Mouse (Mus musculus): ENCODE data around the gene Sept7.
"Not testable (repeated sequence)": the region's sequence is repeated elsewhere in the genome, so short reads cannot be mapped to it uniquely, and the experiment has no call there.

Gene Sept7

DNA sequence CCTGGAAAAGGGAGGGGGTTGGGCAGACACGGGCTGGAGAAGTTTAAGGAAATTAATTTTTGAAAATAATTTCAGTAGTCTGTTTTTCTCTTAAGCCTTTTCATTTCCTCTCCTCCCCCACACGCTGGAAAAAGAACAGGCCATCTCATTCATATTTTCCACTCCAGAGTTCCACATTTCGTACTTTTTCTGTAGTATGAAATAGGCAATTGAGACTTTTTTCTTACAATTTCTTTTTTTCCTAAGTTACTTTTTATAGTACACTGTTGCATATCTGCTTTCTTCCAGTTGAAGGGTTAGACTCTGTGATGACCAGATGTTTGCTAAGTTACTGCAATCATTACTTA lies 1.2 kb downstream of the Sept7 start:
- DNase-seq (ENCODE audit: low read depth) = peak; percentile 73

DNA sequence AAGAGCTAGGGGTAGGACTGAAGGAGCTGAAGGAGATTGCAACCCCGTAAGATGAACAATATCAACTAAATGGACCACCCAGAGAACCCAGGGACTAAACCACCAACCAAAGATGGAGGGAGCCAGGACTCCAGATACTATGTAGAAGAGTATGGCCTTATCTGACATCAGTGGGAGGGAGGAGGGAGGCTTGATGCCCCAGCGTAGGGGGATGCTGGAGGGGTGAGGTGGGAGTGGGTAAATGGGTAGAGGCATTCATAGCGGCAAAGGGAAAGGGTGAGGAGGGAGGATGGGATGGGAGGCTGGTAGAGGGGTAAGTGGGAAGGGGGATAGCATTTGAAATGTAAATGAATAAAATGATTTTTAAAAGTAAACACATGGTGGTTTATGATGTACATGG lies 8.2 kb downstream of the Sept7 start:
- no peak for DNase-seq (ENCODE audit: low read depth)

DNA sequence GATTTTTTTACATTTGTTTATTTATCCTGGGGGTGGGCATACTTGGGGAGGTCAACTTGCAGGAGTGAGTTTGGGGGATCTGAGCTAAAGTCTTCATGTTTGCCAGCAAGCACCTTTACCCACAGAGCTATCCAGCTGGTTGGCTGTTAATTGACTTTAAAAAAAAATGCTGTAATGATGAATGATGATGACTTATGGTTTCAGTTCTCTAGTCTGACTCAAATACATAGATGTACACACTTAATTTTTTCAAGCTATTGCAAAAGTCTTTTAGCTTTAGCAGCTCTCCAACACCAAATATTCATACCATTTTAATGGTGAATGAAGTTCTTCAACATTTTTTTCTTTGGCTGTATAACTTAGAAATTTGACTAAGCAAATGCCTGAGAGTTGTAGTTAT lies 8.7 kb downstream of the Sept7 start:
- peak; percentile 34 for DNase-seq (ENCODE audit: low read depth)

DNA sequence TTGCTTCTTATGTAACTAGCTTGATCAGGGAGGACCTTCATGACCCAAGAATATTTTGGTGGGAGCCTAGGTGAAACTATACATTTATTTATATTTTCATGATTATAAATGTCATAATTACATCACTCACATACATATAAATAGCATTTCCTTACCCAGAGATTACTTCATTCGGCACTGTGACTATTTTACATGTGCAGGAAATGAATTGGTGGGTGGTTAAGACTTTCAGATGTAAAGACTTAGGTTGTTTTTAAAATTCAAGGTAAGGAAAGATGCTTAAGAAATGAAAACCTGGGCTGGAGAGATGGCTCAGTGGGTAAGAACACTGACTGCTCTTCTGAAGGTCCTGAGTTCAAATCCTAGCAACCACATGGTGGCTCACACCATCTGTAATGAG lies 9.8 kb downstream of the Sept7 start:
- DNase-seq (ENCODE audit: low read depth) = peak; percentile 51

DNA sequence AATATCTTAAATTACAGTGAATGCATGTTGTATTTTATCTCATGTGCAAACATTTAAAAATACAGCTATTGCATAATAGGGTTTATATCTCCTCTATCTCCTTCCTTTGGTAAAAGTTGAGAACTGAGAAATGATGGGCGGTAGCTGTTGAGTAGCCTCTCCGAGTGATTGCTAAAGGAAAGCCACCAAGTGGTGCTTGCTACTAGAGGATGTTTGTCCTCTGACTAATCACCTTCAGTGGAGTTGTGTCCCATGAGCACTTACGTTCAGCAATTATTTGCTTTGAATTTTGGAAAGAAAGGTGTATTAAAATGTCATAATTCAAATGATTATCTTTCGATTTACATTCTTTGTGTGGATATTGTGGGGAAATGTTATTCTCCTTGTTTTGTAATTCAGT lies 13.6 kb downstream of the Sept7 start:
- no peak for DNase-seq (ENCODE audit: low read depth)

DNA sequence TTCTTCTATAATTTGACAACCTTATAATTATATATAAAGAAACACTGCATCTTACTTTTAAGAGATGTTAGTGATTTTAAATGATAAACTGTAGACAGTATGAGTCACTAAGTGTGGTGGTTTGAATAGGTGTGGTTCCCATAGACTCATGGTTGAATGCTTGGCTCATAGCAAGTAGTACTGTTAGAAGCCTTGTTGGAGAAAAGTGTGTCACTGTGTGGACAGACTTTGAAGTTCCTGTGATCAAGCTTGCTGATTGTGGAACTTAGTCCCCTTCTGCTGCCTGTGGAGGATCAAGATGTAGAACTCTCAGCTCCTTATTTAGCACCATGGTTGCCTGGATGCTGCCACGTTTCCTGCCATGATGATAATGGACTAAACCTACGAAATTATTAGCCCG lies 14.9 kb downstream of the Sept7 start:
- DNase-seq (ENCODE audit: low read depth) = no peak

DNA sequence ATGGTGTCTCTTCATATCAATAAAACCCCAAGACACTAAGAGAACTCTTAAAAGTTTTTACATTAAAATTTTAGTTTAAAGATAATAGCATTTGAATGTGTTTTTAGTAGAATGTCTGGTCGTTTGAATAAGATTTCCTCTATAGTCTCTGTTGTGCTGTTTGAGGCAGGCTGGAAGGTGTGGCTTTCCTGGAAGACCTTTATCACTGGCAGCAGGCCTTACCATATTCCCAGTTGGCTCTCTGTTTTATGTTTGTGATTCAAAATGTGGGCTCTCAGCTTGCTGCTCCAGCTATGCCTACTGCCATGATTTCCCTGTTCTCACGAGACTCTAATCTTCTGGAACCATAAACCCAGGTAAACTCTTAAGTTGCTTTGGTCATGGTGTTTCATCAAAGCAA lies 15.3 kb downstream of the Sept7 start:
- no peak for DNase-seq (ENCODE audit: low read depth)

DNA sequence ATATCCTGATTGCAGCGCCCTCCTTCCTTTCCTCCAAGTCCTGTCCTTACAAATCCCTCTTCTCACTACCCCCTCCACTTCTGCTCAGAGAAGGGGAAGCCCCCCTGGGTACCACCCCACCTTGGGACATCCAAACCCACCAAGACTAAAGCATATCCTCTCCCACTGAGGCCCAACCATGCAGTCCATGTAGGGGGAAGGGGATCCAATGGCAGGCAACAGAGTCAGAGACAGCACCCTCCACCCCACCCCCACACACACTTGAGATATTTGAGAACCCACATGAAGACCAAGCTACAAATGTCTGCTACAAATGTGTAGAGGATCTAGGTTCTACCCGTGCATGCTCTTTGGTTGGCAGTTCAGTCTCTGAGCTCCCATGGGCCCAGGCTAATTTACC lies 19.7 kb downstream of the Sept7 start:
- no peak for DNase-seq (ENCODE audit: low read depth)

DNA sequence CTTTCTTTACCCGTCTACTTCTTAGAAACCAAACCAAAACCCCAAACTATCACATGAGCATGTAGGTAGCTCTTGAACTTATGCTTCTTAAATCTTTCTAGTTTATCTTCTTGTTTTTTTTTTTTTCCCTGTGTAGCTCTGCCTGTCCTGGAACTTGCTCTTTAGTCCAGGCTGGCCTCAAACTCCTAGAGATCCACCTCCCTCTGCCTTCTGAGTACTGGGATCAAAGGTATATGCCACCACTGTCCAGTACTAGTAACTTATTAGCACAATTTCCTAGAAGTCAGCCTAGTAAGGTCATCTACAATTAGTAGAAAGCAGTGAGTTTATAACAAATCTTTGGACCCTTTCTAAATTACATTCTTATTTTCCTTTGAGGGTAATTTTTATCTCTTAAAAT lies 37.6 kb downstream of the Sept7 start:
- no peak for DNase-seq (ENCODE audit: low read depth)

DNA sequence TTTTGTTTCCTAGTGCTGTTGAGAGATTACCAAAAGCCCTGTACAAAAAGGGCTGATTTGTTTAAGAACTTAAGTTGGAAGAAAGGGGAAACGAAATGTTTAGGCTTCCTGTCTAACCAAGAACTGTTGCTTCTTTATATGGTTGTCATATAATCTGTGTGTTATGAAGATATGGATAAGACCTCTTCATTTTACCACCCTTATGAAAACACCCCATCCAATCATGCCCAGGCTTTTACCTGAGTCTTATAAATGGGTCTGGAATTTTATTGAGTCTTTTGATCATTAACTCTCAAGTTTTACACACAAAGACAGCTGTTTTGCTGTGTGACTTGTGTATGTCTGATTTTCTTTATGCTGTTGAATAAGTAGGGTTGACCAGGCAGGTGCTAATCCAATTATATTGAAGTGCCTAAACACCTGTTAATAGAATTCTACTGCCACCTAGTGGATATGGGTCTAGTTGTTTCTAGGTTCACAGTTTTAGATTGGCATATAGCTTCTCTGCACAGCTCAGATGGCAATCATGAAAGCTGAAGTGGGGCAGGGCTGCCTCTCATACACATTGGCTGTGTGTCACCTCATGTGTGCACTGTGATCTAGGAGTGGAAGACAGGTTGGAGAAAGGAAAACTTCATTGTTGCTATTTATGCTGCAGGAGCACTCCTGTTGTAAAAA lies 57.4 kb downstream of the Sept7 start:
- peak; percentile 88 for DNase-seq (ENCODE audit: low read depth)

DNA sequence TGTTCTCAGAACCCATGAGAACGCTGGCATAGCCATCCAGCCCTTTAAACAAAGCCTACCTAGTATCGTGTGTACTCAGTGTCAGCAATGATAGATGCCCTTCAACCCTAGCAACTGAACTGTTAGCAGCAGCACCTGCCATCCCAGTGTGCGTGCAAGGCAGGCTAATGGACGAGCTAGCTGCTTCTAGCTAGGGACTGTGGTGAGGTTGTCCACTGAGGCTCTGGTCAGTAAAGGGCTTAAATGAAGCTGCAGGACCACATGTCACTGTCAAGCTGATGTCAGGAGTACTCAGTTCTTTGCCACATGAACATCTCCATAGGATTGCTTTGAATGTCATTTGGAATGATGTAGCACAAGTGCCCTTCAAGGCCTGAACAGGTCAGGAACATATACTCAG lies 62.1 kb downstream of the Sept7 start:
- no peak for DNase-seq (ENCODE audit: low read depth)

DNA sequence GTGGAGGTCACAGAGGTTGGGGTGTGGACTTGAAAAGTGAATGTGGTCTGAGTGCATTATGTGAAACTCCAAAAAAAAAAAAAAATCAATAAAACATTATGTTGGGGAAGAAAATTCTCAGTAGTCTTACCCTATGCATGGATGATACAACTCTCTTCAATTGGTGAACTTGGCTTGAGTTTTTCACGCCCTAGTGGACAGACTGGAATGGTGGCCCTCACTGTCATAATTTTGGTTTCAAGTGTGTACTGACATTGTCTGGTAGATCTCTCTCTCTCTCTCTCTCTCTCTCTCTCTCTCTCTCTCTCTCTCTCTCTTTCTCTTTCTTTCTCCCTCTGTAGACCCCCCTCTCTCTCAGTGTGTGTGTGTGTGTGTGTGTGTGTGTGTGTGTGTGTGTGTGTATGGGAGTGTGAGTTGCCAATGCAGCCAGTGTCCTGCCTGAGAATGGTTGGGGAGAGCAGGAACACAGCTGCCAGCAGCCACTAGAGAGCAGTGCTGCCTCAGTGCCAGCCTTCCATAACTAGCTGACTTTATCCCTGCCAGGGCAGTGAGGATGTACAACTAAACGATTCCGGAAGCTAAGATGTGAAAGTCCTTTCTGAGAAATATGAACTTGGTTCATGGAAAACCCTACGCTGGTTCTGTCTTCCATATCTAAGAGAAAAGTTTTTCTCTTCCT lies 65.7 kb downstream of the Sept7 start:
- peak; percentile 31 for DNase-seq (ENCODE audit: low read depth)

DNA sequence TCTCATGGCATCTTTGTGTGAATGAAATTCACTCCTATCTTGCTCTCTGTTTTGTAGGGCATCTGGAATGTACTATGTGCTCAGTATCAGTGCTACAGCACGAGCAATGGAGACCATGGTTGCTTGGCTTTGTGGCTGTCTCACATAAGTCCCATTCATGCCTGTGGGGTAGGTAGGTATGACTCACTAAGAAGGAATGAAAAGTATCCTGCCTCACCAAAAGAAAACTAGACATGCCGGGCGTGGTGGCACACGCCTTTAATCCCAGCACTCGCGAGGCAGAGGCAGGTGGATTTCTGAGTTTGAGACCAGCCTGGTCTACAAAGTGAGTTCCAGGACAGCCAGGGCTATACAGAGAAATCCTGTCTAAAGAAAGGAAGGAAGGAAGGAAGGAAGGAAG lies 67.4 kb downstream of the Sept7 start:
- DNase-seq (ENCODE audit: low read depth) = not testable (repeated sequence)

DNA sequence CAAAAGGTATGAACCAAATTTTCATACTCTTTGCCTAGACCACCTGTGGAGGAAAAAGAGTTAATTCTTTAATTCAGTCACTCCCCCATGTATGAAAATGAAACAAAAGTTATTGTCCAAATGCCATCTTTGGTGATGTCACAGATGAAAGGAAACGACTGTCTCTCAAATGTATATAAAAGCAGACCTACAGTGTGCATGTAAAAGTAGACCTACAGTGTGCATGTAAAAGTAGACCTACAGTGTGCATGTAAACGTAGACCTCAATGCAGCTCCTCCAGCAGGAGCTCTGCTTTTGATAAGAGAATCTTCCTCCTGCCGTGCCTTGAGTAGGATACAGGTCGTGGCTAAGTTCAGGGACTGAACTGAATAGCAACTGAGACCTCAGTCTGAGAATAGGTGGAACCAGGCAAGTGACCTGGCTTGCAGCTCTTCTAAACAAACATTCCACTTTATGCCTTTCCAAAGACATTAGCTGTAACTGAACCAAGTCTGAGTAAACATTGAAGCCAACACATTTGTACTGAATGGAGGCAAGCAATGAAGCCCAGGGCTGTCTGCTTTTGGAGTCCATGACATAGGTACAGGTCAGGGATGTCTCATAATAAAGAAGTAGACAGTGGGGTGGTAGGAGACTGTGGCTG lies 75.6 kb downstream of the Sept7 start:
- DNase-seq (ENCODE audit: low read depth) = no peak

DNA sequence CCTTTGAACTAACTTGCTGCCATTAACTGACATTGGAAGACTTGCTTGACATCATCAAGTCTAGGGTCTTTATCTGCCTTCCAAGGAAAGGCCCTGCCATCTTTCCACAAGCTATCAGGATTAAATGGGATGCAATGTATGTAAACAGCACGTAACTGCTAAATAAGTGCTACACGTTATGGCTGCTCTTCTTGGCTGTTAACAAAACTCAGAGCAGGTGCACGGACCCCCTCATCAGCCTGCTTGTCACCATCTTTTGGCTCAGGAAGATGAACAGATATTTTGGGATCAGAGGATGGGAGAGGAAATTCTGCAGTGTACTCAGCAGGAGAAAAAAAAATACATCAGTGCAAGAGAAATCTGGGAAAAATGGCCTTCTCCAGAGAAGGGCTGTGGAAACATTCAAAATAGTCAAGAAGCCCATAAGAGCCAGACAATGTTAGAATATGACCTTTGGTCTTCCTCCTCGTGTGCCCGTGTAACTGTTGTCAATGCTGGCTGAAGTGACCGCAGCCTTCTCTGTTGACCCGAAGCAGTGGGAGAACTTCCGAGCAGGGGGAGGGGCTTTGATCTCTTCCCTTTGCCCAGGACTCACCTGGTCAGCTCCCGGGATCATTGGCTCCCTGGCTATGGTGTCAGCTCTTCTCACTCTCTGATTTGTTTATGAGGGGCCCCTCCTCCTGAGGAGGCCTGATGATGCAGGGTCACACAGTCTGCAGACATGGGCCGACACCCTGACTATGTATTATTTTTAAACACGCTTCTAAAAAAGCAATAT lies 76.9 kb downstream of the Sept7 start:
- no peak for DNase-seq (ENCODE audit: low read depth)

DNA sequence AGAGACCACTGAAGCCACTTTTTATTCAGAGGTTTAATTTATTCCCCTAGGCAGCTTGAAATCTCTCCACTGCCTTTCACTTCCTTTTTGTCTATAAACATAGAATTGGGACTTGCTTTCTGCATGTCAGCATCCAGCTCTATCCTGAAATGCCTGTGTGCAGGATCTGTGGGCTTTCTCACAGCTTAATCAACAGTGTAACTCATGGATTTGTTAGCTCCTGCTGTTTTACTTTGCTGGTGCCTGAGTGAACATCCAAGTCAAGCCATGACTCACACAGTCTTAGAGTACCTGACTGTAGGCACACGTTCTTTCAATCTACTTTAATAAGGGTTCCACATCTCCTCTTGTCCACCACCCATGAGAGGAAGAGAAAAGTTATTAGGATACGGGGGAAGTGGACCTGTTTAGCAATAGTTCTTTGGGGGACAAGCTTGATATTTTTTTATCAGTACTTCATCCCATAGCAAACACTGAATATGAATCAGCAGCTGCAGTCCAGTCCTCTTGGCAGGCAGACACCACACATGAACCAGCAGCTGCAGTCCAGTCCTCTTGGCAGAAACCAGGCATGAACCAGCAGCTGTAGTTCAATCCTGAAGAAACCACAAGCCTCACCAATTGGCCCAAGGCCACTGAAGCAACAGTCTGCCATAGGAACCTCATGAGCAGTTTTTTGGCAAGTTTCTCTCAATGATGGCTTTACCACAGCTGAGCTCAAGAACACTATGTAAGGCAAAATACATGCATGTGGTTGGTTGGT lies 85.4 kb downstream of the Sept7 start:
- no peak for DNase-seq (ENCODE audit: low read depth)

DNA sequence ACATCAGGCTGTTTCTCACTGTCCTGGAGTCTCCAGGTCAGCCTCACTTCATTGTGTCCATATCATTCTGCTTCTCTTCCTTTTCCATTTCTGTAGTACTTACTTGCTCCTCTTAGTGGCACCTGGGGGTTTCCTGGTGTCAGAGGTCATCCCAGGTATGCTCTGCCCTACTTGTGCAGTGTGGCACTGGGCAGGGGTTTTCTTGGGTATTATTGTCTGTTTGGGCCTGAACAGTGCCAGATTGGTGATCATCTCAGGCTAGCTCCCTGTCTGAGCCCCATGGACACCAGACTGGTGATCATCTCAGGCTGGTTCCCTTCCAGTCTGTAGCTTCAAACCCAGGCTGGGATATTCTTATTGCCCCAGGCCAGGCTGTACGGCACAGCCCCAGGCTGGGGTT lies 88.2 kb downstream of the Sept7 start:
- DNase-seq (ENCODE audit: low read depth) = no peak

DNA sequence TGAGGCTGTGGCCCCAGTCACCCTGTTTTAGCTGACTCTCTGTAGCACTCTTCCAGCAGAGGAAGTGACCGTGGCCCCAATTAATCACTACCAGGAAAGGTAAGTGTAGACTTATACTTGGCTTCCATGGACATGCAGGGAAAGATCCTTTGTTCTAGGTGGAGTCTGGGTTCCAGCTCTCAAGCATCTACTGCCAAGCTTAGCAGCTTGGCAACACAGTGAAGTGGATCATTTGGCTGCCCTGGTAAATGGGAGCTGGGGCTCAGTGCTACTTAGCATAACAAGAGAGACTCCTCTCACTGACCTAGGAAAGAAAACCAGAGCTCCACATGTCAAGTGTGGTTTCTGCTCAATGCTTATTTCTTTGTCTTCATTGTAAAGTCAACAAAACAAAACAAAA lies 101.5 kb downstream of the Sept7 start:
- no peak for DNase-seq (ENCODE audit: low read depth)

DNA sequence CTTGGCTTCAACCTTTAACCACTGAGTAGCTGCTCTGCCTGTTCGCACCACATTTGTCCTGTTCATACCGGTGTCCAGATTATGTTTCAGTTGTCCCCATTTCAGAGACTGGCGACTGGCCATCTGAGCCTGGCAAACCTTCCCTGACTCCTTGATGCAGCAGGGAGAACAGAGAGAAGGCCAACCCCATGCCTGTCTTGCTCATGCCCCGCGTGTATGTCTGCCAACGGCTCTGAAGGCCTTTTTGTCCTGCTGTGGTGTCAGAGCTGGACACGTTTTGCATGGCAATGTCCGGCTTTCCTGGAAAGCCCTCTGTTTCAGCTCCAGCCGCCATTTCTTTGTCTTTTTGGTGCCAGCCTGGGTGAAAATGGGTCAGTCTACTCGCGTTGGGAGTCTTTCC lies 103.6 kb downstream of the Sept7 start:
- DNase-seq (ENCODE audit: low read depth) = no peak

DNA sequence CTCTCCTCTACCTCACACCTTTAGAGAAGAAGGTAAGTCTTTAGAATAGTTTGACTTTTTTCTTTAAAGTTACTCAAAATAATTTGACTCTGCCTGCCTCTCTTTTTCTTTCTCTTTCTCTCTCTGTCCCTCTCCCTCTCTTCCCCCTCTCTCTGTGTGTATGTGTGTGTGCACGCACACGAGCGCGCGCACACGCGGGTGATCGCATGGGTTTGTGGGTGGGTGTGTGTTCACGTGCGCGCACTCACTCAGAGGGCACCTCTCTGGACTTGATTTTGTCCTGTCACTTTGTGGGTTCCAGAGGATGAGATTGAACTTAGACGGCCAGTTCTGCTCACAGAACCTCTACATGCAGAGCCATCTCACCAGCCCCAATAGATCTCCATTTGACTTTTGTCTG lies 105.3 kb downstream of the Sept7 start:
- no peak for DNase-seq (ENCODE audit: low read depth)

DNA sequence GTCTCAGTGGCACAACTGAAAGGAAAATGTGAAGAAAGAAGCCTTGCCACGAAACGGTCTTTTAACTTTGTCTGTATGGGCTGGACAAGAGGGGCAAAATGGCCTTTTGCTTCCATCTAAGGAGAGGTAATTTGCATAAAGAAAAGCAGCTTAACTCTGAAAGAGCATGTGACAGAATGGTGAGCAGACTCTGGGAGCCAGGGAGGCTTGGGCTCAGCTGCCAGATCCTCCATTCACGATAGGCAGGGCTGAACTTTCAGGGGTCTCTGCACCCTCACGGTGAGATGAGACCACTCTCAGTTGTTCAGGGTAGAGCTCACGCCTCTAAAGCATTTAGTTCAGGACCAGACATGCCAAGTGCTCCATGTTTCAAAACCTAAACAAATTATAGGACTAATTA lies 105.8 kb downstream of the Sept7 start:
- DNase-seq (ENCODE audit: low read depth) = no peak
